Mouse (Mus musculus) ES-Bruce4 (cell line): ENCODE measurements at regions not wholly inside any gene's neighbourhood (a gene's known extent, or its start where the extent isn't known, plus 50 kb on each side); places are given as distances from the start of the nearest gene placed in this dataset.

Source experiments
- H3K27ac ChIP-seq: 2 replicates; pipeline ENCODE4 v1.5.1; 2012; ENCODE audit warnings: low read length, inconsistent platforms; ENCODE audit not compliant: insufficient read depth
- H3K27me3 ChIP-seq: 2 replicates; pipeline ENCODE4 v1.6.1; 2012; ENCODE audit warnings: mild to moderate bottlenecking, low read length, inconsistent platforms; ENCODE audit not compliant: control insufficient read depth, poor library complexity, insufficient read depth, severe bottlenecking
- H3K36me3 ChIP-seq: 2 replicates; pipeline ENCODE4 v1.6.1; 2012; ENCODE audit warnings: inconsistent platforms, mild to moderate bottlenecking, low read length, moderate library complexity; ENCODE audit not compliant: control insufficient read depth, poor library complexity, insufficient read depth, severe bottlenecking
- H3K4me1 ChIP-seq: one replicate; pipeline ENCODE4 v1.8.1; 2011; ENCODE audit warnings: low read length; ENCODE audit not compliant: control insufficient read depth, insufficient read depth
- H3K4me3 ChIP-seq: 2 replicates; pipeline ENCODE4 v1.5.1; 2011; ENCODE audit warnings: low read depth, mild to moderate bottlenecking, low read length
- H3K9ac ChIP-seq: 2 replicates; pipeline ENCODE4 v1.6.1; 2012; ENCODE audit warnings: low read depth, mild to moderate bottlenecking, inconsistent platforms; ENCODE audit not compliant: poor library complexity, severe bottlenecking
- H3K9me3 ChIP-seq: replicated peaks from 2 replicates; pipeline ENCODE4 v1.6.1; 2012; ENCODE audit warnings: mild to moderate bottlenecking, low read length, inconsistent platforms; ENCODE audit not compliant: control insufficient read depth, poor library complexity, insufficient read depth, severe bottlenecking
- CTCF ChIP-seq: IDR thresholded peaks from one replicate; pipeline ENCODE4 v1.8.1; 2011; ENCODE audit warnings: low read depth, low read length
- EP300 ChIP-seq: IDR thresholded peaks from 2 replicates; pipeline ENCODE4 v1.6.1; 2011; ENCODE audit warnings: low read depth, low read length; ENCODE audit not compliant: insufficient read depth
- POLR2A ChIP-seq: IDR thresholded peaks from one replicate; pipeline ENCODE4 v1.8.1; 2011; ENCODE audit warnings: low read length; ENCODE audit not compliant: insufficient read depth

DNA sequence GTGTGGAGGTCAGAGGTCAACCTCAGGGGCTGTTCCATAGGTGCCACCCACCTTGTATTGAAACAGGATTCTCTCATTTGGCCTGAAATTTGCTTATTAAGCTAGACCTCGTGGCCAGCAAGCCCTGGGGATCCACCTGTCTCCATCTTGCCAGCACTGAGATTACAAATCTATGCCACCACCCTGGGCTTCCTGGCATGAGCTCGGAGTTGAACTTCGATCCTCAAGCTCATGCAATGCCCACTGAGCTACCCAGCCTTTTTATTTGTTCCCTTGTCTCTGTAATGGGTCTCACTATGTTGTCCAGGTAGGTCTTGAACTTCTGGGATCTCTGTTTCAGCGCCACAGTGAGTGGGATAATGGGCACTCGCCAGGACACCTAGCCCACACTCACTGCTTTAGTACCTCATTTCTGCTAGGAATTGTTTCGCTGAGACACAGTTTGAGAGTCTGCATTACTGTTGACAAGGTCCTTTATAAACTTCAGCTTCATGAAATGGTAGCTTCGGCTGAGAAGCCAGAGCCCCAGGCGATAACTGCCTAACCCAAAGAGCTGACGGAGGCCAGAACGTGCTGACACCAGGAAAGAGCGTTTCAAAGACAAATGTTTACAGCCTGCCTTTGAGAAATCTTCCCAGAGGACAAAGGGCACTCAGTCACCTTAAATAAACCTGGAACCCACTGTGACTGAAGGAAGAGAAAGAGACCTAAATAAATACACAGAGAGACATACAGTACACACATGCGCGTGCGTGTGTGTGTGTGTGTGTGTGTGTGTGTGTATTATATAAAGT lies 50.6 kb upstream of the Foxn2 start:
- TF ChIP-seq EP300 = no peak
- no peak for TF ChIP-seq POLR2A
- TF ChIP-seq CTCF = no peak
- H3K4me3 ChIP-seq = no peak overlapping the region
- H3K4me1 ChIP-seq = no peaks in the 10 kb centered on the region
- H3K27me3 ChIP-seq = no peaks in the 10 kb centered on the region
- H3K9ac ChIP-seq = no peak overlapping the region
- no peaks in the 10 kb centered on the region for H3K36me3 ChIP-seq
- no peak overlapping the region for H3K27ac ChIP-seq
- H3K9me3 ChIP-seq = no peaks in the 10 kb centered on the region
